Mouse (Mus musculus) adrenal gland (tissue): ENCODE measurements around the gene Fbxo27.
"Not testable (repeated sequence)": the region's sequence is repeated elsewhere in the genome, so short reads cannot be mapped to it uniquely, and the experiment has no call there.

ENCODE experiments used
- intact Hi-C: fragments of 180-260 bp; cut with DNase I; formaldehyde crosslinking; loops from one replicate; pipeline ENCODE4 v1.15.1; 2025
- long read RNA-seq, 2 experiments: library from polyadenylated mRNA; unstranded; transcript quantifications; one replicate each; pipeline ENCODE4 v2.0.0; 2020; ENCODE audit warnings: borderline replicate concordance in 1 of 2; ENCODE audit not compliant: insufficient replicate concordance in 1 of 2

The Fbxo27 gene
- long read RNA-seq, experiment 1 = 0 reads
- long read RNA-seq, experiment 2, partial matches to known transcripts = 0 of 2 reads
- long read RNA-seq, experiment 2, other reads (novel, unspliced or antisense) = 0 of 2 reads

- intact Hi-C loops = no loop called here
Measured at GRCm38 (mm10) chr7:28692545-28693320, at the start of gene Fbxo27. Fbxo27 (plus strand) TSS chr7:28692849.

- intact Hi-C loops = no loop called here
Measured at GRCm38 (mm10) chr7:28645366-28645765, 47.3 kb upstream of the Fbxo27 start.

- intact Hi-C loops = no loop called here
Measured at GRCm38 (mm10) chr7:28645947-28646475, 46.6 kb upstream of the Fbxo27 start.

- intact Hi-C loops = no loop called here
Measured at GRCm38 (mm10) chr7:28647016-28647415, 45.6 kb upstream of the Fbxo27 start.

GRCm38 (mm10) chr7:28651157-28651556, 41.5 kb upstream of the Fbxo27 start:
- intact Hi-C loops = no loop called here

- intact Hi-C loops = no loop called here
Measured at GRCm38 (mm10) chr7:28656430-28656829, 36.2 kb upstream of the Fbxo27 start.

- intact Hi-C loops = no loop called here
Measured at GRCm38 (mm10) chr7:28665620-28666579, 26.7 kb upstream of the Fbxo27 start.

DNA sequence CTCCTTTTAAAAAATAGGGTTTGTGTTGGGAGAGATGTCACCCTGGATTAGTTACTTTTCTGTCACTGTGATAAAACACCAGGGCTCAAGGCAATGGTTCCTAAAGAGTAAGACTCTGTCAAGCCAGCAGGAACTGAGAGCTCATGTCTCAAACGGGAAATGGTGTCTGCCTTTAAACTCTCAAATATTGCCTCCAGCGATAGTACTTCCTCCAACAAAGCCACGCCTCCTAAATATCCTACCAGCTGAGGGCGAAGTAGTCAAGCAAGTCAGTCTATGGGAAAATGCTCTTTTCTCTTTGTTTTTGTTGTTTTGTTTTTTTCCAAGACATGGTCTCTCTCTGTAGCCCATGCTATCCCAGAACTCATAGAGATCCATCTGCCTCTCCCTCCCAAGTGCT, 21.5 kb upstream of the Fbxo27 start:
- intact Hi-C loops = no loop called here

GRCm38 (mm10) chr7:28672276-28672675, 20.4 kb upstream of the Fbxo27 start:
- intact Hi-C loops = no loop called here

DNA sequence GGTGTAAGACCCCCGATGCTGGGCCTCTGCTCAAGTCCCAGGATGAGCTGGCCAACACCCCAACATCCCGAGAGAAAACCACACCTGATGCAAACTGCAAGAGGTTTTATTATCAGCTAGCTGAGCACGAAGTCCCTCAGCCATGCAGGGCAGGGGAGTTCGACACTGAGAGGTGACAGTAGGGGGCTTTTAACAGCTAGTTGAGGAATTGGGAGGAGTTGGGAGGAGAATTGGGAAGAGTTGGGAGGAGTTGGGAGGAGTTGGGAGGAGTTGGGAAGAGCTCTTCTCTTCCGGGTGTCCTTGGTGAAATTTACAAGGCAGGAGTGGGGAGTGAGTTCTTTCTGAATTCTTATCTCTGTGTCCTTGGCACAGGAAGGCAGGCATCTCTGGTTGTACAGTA, 19.9 kb upstream of the Fbxo27 start:
- intact Hi-C loops = not testable (repeated sequence)

GRCm38 (mm10) chr7:28674994-28675393, 17.7 kb upstream of the Fbxo27 start:
- intact Hi-C loops = no loop called here

DNA sequence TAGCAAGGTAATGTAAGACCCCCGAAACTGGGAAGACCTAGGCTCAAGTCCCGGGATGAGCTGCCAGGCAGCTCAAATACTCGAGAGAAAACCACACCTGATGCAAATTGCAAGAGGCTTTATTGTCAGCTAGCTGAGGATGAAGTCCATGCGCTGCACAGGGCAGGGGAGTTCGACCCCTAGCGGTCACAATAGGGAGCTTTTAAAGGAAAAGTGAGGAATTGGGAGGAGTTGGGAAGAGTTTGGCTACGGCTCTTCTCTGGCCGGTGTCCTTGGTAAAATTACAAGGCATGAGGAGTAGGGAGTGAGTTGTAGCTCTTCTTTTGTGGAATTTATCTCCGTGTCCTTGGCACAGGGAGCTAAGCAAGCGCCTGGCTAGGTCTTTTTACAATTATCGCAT, 16.9 kb upstream of the Fbxo27 start:
- intact Hi-C loops = no loop called here

DNA sequence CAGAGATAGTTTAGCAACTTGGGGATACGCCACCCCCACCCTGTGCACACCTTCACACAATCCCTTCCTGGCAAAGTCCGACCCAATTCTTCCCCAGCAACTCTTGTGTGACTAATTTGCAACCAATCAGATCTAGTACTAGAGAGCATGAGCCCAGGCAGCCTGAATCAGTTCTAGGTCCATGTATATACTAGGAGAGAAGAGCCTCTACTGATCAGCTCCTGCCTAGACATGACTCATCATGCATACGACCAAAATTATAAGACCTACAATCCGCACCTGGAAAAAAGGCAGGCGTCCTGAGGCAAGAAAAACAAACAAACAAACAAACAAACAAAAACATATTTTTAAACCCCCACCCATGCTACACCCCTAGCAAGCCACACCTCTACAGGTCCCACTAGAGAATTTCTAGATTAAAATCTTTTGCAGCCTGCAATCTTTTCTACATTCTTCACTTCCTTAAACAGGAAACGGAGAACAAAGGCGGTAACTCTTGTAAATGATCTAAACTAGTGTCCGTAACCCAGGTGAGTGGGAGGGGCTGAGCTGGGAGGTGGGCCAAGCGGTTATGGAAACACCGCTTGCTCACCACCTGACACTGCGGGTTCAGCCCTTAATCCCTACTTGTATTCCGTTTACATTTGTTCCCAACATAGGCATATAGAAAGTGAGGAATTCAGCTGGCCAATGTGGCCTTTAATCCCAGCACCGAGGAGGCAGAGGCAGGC, 15.7 kb upstream of the Fbxo27 start:
- intact Hi-C loops = no loop called here

GRCm38 (mm10) chr7:28677624-28678023, 15.0 kb upstream of the Fbxo27 start:
- intact Hi-C loops = no loop called here

DNA sequence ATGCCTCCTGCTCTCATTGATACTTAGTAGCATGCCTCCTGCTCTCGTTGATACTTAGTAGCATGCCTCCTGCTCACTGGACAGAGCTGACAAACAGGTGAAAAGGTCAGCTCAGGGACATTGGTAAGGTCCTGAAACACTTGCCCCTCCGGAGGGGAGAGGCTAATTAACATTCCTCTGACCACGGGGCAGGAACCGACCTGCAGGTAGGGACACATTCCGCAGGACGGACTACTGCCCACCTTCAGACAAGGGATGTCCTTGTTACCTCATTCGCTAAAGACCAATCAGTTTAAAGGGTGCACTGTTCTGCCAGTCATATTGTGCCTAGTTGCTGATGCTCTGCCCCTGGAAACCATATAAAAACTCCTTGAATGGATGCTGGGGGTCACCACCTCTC, 1.6 kb upstream of the Fbxo27 start:
- intact Hi-C loops = no loop called here

DNA sequence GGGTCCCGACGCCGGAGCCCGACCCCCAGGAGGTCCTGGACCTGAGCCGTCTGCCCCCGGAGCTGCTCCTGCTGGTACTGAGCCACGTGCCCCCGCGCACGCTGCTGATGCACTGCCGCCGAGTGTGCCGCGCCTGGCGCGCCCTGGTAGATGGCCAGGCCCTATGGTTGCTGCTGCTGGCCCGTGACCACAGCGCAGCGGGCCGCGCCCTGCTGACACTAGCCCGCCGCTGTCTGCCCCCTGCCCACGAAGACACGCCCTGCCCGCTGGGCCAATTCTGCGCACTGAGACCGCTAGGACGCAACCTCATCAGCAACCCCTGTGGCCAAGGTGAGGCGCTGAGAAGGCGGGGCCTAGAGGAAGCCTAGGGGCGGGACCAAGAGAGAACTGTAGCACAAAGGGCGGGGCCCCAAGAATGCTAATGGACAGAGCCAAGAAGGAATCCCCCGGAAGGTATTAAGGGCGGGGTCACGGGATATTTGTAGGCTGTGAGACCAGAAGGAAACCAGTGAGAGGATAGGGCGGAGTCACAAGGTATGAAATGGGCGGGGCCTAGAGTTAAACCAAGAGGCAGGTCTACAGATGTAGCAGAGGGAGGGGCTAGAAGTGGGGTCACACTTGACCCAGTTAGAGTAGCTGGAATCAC, 795 bp downstream of the Fbxo27 start:
- intact Hi-C loops = no loop called here

- intact Hi-C loops = no loop called here
Measured at GRCm38 (mm10) chr7:28694423-28694822, 1.8 kb downstream of the Fbxo27 start.

GRCm38 (mm10) chr7:28694966-28695511, 2.4 kb downstream of the Fbxo27 start:
- intact Hi-C loops = no loop called here

GRCm38 (mm10) chr7:28697277-28697676, 4.6 kb downstream of the Fbxo27 start:
- intact Hi-C loops = no loop called here

DNA sequence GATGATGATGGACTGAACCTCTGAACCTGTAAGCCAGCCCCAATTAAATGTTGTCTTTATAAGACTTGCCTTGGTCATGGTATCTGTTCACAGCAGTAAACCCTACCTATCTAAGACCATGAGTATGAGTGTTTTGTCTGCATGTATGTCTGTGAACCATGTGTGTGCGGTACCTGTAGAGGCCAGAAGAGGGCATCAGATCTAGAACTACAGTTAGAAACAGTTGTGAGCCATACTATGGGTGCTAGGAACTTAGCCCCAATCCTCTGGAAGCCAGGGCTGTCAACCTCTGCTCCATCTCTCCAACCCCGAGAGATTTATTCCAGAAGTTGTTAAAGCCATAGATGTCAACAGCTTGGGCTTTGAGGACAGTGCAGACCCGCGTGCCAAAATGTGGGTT, 7.6 kb downstream of the Fbxo27 start:
- intact Hi-C loops = no loop called here
